Mouse (Mus musculus): ENCODE results near the gene Cmc1.

Cmc1 gene

DNA sequence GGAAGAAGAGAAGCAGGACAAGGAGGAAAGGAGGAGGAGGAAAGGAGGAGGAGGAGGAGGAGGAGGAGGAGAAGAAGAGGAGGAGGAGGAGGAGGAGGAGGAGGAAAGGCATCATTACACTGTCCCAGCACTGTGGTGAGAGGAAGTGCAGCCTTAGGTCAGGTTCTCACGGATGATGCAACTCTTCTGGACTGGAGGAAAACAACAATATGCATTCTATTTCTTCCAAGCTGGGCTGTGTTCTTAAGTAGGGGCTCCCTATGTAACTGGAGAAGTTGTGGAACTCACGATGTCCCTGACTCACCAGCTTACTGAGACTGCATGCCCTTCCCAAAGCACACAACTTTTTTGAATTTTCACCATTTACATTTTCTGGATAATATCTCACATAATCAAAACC is 118.3 kb downstream of the Cmc1 start:
- DNase-seq (ENCODE audit: low spot score) = no peak

DNA sequence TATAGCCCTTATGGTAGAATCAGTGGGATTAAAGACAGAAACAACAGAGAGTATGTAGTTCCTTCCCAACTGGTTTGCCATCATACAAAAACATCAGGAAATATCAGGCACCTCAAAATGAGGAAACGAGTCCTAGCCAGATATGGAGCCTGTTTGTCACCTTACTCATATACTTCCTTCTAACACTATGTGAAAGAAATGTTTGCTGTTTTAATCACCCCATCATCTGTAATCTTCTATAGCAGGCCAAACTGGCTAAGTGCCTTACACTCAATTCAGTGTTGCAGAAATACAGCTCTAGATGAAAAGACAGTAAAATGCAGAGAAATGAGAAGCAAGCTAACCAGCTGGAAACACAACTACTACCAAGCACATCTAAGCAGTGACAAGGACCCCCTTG is 119.7 kb downstream of the Cmc1 start:
- DNase-seq (ENCODE audit: low spot score) = no peak

DNA sequence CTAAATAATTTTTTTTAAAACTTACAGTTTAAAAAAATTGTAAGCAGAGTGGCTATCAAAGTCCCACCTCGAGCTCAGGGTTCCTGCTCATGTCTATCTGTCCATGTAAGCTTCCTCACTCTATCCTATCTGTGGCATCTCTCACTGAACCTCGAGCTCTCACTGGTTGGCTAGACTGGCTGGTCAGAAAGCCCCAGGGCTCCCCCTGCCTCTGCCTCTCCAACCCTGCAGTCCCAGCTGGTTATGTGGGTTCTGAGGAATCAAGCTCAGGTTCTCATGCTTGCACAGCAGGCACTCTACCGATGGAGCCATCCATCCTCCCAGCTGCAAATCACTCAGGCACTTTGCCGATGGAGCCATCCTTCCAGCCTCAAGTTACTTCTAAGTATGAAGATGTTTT is 120.5 kb downstream of the Cmc1 start:
- no peak for DNase-seq (ENCODE audit: low spot score)

DNA sequence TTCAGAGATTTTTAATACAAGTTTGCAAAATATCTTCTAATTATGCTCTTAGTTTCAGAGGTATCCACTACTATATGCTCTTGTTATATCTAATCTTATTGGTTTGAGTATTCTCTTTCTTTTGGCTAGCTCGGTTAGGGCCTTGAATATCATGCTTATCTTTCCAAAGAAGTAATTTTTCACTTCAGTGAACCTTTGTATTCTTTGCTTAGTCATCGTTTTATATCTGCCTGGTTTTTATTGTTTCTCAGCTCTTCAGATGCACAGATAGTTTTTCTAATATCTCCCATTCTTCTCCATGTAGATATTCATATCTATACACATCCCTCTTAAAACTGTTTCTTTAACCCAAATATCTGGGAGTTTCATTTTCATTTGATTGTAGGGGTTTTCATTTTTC is 125.0 kb downstream of the Cmc1 start:
- DNase-seq (ENCODE audit: low spot score) = no peak

Measured in spleen, adult 12 weeks (tissue).